Mouse (Mus musculus) CD4-positive, CD25-positive, alpha-beta regulatory T cell, adult 9 weeks (primary cell): Measurements from ENCODE around the gene Pnmal2. TPM values are rescaled to one million over a fixed set of nuclear protein-coding genes. Genes with fewer than 3 reads are reported as not detected.

Experiments used
- polyA plus RNA-seq: library from polyadenylated mRNA; unstranded; fragments of 100-300 nt; shearing (Covaris generic); gene quantifications from one replicate; pipeline ENCODE4 v1.2.1, GENCODE M21; 2017

Gene Pnmal2
- polyA plus RNA-seq = not detected

DNA sequence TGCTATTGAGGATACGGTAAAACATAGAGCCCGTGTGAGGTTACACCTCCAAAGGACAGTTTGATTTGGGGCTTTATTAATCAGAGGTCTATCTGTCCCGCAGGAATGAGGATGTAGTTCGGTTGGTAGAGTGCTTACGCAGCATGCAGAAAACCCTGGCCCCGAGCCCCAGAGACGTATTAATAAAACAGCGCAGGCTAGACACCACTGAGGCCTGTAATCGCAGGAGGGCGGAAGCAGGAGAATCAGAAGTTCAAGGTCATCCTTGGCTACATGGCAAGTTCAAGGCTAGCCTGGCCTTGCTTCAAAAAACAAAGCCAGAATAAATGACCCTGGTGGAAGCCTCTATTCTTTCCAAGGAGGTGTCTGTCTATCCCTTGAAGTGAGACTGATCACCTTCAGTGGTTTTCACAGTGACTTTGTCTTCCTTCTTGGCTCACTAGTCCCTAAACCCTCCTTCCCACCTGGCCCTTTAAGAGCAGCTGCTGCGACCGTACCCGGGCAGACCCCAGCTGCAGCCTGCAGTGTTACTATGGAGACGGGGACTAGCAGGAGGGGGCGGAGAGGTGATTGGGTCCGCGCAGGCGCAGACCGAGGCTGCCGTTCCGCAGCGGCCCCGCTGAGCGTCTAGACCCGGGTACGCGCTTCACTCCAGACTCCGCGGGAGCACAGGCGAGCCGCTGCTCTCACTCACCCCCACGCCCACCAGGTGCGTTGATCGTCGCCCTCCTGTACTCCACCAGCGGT is at the start of gene Pnmal2:
Gene Pnmal2, plus strand, starts transcription at position 622 of the 747 bp plus-strand sequence.

DNA sequence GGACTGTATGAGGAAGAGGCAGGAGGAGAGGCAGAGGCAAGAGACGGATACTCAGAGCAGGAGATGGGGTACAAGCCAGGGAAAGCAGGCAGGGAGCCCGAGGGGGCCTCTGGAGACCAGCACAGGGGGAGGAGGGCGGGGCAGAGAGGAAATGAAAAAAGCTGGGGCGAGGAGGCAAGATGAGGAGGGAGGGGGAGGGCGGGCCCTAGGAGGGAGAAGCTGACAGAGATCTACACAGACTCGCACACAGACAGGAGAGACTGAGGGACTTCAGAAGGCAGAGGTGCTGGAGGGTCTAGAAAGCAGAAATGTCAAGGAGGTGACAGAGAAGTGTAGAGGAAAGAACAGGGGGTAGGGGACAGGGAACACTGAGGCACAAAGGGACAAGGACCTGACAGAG is 38.2 kb upstream of the Pnmal2 start, which contains the start of gene Ptgir:
Gene Ptgir, plus strand, starts transcription at position 210 of the 400 bp plus-strand sequence.

DNA sequence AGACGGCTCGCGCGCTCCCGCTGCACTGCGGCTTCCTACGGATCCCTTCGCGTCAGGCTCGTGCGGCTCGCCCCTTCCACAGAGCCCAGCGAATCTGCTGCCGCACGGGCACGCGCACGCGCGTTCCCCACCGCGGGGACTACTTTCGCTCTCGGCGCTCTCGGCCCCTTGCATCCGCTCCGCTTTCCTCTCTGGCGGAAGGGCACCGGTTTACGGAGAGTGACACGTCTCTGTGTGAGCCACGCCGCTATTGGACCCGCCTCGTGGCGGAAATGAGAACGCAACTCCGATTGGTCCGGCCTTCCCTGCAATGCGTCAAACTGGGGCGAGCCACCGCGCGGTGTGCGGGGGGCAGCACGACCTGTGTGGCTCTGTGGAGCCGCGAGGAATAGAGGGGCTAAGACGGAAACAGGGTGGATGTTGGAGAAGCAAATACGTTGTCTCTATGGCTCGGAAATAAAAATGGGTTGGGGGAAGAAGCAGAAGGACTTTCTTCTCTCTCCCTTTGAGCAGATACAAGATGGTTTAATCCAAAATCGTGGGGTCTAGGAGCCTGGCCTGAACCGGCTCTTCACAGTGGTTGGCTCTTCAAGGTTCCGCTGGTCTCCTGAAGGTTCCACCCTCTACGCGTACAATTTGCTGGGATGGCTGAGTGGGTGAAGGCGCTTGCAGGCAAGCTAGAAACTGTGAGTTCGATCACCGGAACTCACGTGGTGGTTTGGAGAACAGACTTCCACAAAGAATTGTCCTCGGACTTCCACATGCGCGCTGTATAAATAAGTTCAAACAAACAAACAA is 20.2 kb upstream of the Pnmal2 start, which contains the start of gene Calm3:
Gene Calm3, minus strand, starts transcription at position 78 of the 798 bp plus-strand sequence.

DNA sequence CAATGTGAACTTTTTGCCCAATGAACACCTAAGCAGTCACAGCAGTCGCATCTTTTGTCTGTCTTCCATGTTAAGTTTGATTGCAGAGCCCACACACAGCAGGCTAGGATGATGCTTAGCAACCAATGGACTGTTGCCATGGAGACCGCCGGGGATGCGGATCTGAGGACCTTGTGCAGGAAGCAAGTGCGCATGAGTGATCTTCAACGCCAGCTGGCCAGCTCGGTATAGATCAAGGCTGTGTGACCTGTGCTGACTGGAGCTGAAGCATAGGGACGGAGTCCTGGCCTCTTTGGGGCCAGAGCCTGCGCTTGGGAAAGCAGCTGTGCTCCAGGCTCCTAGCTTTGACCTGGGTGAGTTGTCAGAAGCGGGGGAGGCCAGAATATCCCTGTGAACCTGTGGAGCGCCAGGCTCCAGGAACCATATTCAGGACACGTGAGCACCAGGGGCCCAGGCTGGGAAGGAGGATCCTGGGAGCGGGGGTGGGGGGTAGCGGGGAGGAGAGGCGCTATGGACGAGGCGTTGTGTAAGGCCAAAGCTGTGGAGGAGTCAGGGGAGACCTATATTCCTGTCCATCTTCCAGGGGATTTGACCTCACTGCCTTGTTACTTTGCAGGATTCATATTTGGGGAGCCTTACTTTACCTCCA is 15.2 kb downstream of the Pnmal2 start, which contains the start of gene Pnmal1:
Gene Pnmal1, plus strand, starts transcription at position 141 of the 649 bp plus-strand sequence.

DNA sequence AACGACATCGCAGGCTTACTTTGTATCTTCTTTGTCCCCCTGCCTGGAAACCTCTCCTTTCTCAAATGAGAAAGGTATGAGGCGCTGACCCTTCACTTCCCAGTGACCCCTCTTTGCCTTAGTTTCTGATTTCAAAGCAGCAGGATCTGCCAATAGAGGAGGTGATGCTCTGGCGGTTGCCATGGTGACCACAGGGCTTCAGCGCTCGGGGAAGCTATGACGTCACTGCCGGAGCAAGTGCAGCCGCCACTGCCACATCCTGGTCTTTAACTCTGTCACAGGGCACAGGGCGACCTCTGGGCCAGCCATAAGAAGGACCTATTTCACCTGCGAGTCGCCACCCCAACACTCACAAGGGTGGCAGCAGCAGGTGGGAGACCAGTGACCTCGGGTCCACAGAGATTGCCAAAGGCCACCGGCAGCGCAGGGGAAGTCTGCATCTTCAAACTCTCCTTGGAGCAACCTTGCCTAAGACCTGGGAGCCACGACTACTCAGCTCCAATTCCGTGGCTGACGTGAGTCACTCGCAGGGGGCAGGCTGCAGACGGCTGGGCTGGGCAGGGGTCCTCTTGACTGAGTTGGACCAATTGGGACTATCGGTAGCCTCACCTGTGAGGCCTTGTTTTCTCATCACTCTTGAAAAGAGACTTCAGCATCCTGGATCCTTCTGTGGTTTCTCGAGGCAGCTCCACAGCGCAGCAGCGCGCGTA is 38.5 kb downstream of the Pnmal2 start, which contains the start of gene Gm42372:
Gene Gm42372, plus strand, starts transcription at position 228 of the 710 bp plus-strand sequence.

DNA sequence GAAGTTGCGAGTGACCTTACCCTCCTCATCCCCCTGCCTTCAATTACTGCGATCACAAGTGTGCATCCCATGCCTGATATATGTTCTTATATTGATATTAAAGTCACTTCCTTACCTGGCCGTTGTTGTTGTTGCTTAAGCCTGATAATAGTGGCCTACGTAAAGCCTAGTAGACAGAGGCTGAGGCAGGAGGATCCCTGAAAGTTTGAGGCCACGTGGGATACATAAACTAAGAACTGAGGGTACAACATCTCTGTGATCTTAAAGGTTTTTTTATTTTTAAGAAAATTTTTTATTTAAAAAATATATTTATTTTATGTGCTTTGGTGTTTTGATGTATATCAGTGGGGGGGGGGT is 47.9 kb downstream of the Pnmal2 start, which contains the start of gene Ccdc8:
Gene Ccdc8, plus strand, starts transcription at position 258 of the 357 bp plus-strand sequence.

Other genes with a start within 250 kb of the Pnmal2 start
- gene Ceacam9, start 222.8 kb upstream of the Pnmal2 start, polyA plus RNA-seq = not detected
- 236 TPM for gene Ap2s1, start 206.3 kb upstream of the Pnmal2 start, polyA plus RNA-seq
- gene Slc1a5, start 163.3 kb upstream of the Pnmal2 start, polyA plus RNA-seq = 56.6 TPM
- gene Strn4, start 128.8 kb upstream of the Pnmal2 start, polyA plus RNA-seq = 14.1 TPM
- 3.7 TPM for gene Fkrp, start 128.0 kb upstream of the Pnmal2 start, polyA plus RNA-seq
- gene Prkd2, start 101.8 kb upstream of the Pnmal2 start, polyA plus RNA-seq = 247 TPM
- gene Dact3, start 69.4 kb upstream of the Pnmal2 start, polyA plus RNA-seq = not detected
- not detected for gene Gng8, start 52.9 kb upstream of the Pnmal2 start, polyA plus RNA-seq
- gene Ptgir, start 38.2 kb upstream of the Pnmal2 start, polyA plus RNA-seq = 7.3 TPM
- 73.4 TPM for gene Calm3, start 20.6 kb upstream of the Pnmal2 start, polyA plus RNA-seq
- not detected for gene Pnmal1, start 15.0 kb downstream of the Pnmal2 start, polyA plus RNA-seq
- 4.1 TPM for gene Gm42372, start 38.4 kb downstream of the Pnmal2 start, polyA plus RNA-seq
- 0.05 TPM for gene Ccdc8, start 48.0 kb downstream of the Pnmal2 start, polyA plus RNA-seq
- 120 TPM for gene Ppp5c, start 83.2 kb downstream of the Pnmal2 start, polyA plus RNA-seq
- 1.7 TPM for gene Hif3a, start 117.7 kb downstream of the Pnmal2 start, polyA plus RNA-seq
- gene Psg16, start 129.4 kb downstream of the Pnmal2 start, polyA plus RNA-seq = 0.81 TPM
- not detected for gene Ceacam3, start 205.6 kb downstream of the Pnmal2 start, polyA plus RNA-seq